Mouse (Mus musculus): ENCODE data around the gene Mical2. TPM values are rescaled to one million over a fixed set of nuclear protein-coding genes. Genes with fewer than 3 reads are reported as not detected.
A peak's percentile ranks its signal among the peaks of the same experiment; 100 is the strongest.

Mical2 gene
- total RNA-seq, 2 experiments from 2014 or later: 124 to 136 TPM

DNA sequence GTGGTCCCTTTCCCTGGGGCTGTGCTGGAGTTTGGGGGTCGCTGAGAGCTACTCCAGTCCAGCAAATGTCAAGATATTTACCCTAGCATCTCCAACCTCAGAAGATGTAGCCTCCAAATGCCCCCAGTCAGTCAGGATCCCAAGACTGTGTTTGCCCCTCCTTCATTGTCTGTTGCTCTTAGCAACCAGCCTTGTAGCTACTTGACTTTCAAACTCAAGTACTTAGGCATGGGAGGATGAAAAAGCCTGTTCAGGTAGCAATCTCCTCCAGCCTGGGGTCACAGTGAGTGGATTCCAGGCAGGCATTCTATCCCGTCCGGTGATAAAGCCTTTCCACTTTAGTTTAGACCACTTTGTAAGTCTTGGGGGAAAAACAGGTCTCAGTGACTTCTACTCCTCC is 28.6 kb downstream of the Mical2 start:
- Histone ChIP-seq H3K4me3 (no peak overlapping the region), H3K27ac (no peak overlapping the region)
- TF ChIP-seq CTCF (IDR thresholded peaks at IDR 0.05): no peak
- DNase-seq: no peak
- intact Hi-C loops (cut with DNase I): no loop called here

- H3K4me3 ChIP-seq: no peak overlapping the region
- peak overlapping the region; percentile 31; the same call in 1 of the 2 replicates for H3K27ac ChIP-seq
- TF ChIP-seq CTCF (IDR thresholded peaks at IDR 0.05): no peak
- intact Hi-C loops (cut with DNase I): no loop called here
- no peak for DNase-seq
Observed at GRCm38 (mm10) chr7:112255248-112255866, 29.7 kb downstream of the Mical2 start.

DNA sequence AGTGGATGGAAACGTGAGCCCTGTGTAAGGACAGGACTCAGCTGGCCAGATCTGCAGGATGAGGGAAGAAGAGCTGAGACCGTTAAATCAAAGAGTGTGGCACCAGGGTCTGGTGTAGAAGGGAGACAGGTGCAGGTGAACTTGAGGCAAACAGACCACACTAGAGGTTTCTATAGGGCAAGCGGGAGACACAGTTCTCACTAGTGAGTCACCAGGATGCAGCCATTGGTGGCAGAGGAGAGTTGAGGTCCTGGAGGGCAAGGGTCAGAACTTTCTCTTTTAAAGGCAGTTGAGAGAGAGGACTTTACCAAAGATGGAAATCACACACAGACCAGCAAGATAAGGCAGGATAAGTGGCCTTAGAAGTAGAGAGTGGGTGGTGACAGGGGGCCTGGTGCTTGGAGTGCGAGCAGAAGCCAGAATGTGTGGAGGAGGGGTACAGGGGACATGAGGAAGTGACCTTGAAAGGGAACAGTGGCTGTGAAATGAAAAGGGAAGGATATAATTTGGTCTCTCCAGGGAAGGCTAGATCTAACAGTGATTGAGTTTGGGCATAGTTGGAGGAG is 32.8 kb downstream of the Mical2 start:
- no peak for DNase-seq
- TF ChIP-seq CTCF (IDR thresholded peaks at IDR 0.05): no peak
- H3K4me3 ChIP-seq: no peak overlapping the region
- intact Hi-C loops (cut with DNase I): no loop called here
- H3K27ac ChIP-seq: no peak overlapping the region

DNA sequence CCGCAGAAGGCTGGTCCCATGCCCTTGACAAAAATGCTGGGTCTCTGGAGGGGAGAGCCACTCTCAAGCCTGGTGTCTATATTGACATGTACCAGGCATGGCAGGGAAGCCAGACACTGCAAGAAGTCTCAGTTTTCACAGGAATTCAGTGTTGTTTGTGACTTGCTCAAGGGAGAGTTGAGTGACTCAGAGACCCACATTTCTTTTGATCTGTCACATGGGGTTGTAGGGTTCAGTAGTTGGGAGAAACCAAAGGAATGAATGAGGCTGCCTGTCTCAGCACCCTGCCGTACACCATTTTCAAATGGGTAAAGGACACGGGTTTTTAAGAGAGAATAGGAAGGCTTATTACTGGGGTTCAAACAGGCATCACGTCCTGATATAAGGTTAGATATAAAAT is 33.6 kb downstream of the Mical2 start:
- no peak for TF ChIP-seq CTCF (IDR thresholded peaks at IDR 0.05)
- DNase-seq: no peak
- H3K4me3 ChIP-seq: no peak overlapping the region
- no peak overlapping the region for H3K27ac ChIP-seq
- intact Hi-C loops (cut with DNase I): no loop called here

- Histone ChIP-seq H3K4me3 (no peak overlapping the region), H3K27ac (peak overlapping the region; percentile 56; the same call in 1 of the 2 replicates)
- intact Hi-C loops (cut with DNase I): no loop called here
- TF ChIP-seq CTCF (IDR thresholded peaks at IDR 0.05): no peak
- no peak for DNase-seq
Observed at GRCm38 (mm10) chr7:112261121-112261520, 35.5 kb downstream of the Mical2 start.

- peak overlapping the region; percentile 66 for H3K27ac ChIP-seq
- no peak overlapping the region for H3K4me3 ChIP-seq
- intact Hi-C loops (cut with DNase I): no loop called here
- no peak for TF ChIP-seq CTCF (IDR thresholded peaks at IDR 0.05)
- no peak for DNase-seq
Observed at GRCm38 (mm10) chr7:112267266-112267665, 41.6 kb downstream of the Mical2 start.

- intact Hi-C loops (cut with DNase I): no loop called here
Observed at GRCm38 (mm10) chr7:112268761-112269425, 43.2 kb downstream of the Mical2 start.

DNA sequence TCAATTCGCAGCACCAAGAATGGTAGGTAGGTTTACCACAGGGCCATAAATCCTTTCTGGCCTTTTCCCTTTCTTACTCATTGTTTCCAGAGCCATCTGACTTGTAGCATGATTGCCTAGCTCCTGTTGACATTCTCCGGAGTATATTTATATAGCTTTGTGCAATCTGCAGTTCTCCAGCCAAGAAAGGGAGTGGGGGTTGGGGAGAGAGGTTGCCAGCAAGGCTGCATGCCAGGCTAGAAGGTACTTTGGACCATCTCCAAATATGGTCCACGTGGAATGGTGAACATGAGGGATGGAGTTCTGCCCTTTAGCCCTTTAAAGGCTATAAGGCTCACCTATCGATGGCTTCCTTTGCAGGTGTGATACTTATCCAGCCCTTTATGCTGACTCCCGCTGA is 45.2 kb downstream of the Mical2 start:
- TF ChIP-seq CTCF (IDR thresholded peaks at IDR 0.05): no peak
- intact Hi-C loops (cut with DNase I): no loop called here
- no peak overlapping the region for H3K4me3 ChIP-seq
- H3K27ac ChIP-seq: peak overlapping the region; percentile 58; the same call in 1 of the 2 replicates
- no peak for DNase-seq

More at GRCm38 (mm10) chr7:112268761-112269425, 43.2 kb downstream of the Mical2 start:
- H3K4me3 ChIP-seq: no peak overlapping the region
- DNase-seq: no peak
- peak overlapping the region; percentile 58 for H3K27ac ChIP-seq
- no peak for TF ChIP-seq CTCF (IDR thresholded peaks at IDR 0.05)

DNA sequence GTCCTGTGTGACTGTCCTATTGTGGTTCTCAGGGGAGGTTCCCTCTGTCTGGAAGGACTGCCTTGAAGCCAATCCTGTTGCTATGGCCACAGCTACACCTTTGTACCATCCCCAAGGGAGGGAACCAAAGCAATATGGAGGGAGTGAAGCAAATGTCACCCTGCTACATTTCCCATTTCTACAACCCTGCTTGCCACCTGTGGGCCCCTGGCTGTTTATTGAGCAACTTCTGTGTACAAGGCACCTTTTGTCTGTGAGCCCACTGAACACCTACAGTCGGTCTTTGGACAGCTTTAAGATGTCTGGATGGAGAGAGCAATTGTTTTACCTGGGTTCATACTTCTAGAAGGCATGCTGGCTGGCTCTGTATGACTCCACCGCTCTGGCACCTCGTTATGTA is 46.0 kb downstream of the Mical2 start:
- intact Hi-C loops (cut with DNase I): no loop called here
- TF ChIP-seq CTCF (IDR thresholded peaks at IDR 0.05): no peak
- no peak for DNase-seq
- Histone ChIP-seq H3K27ac (peak overlapping the region; percentile 58), H3K4me3 (no peak overlapping the region)

- intact Hi-C loops (cut with DNase I): no loop called here
- DNase-seq: no peak
- TF ChIP-seq CTCF (IDR thresholded peaks at IDR 0.05): no peak
- H3K4me3 ChIP-seq: no peak overlapping the region
- H3K27ac ChIP-seq: peak overlapping the region; percentile 65
Observed at GRCm38 (mm10) chr7:112272692-112273091, 47.0 kb downstream of the Mical2 start.

- intact Hi-C loops (cut with DNase I): no loop called here
- no peak overlapping the region for H3K4me3 ChIP-seq
- peak overlapping the region; percentile 65 for H3K27ac ChIP-seq
- no peak for TF ChIP-seq CTCF (IDR thresholded peaks at IDR 0.05)
- no peak for DNase-seq
Observed at GRCm38 (mm10) chr7:112273451-112273850, 47.8 kb downstream of the Mical2 start.

- intact Hi-C loops (cut with DNase I): no loop called here
- no peak for DNase-seq
- Histone ChIP-seq H3K4me3 (no peak overlapping the region), H3K27ac (peak overlapping the region; percentile 65)
- no peak for TF ChIP-seq CTCF (IDR thresholded peaks at IDR 0.05)
Observed at GRCm38 (mm10) chr7:112274611-112275010, 49.0 kb downstream of the Mical2 start.

DNA sequence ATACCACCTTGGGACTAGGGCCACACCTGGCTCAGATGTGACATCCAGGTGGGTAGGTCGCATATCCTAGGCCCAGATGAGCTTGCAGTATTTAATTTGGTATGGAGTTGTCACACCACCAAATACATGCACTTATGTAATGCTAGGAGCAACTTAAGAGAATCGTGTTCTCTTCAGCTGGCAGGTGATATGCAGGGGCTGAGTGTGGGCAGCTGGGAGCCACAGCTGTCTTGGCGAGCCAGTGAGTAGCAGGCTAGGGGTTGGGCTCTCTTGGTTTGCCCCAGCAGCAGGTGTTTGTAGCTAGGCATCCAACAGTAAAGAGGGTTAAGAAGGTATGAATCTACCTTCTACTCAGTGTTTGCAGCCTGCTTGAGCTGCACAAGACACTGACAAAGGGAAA is 49.4 kb downstream of the Mical2 start:
- Histone ChIP-seq H3K27ac (peak overlapping the region; percentile 65), H3K4me3 (no peak overlapping the region)
- intact Hi-C loops (cut with DNase I): no loop called here
- no peak for TF ChIP-seq CTCF (IDR thresholded peaks at IDR 0.05)
- no peak for DNase-seq

Data from gastrocnemius, adult 2 months (tissue).